Mouse (Mus musculus): ENCODE data around the gene Slc27a1.

DNA sequence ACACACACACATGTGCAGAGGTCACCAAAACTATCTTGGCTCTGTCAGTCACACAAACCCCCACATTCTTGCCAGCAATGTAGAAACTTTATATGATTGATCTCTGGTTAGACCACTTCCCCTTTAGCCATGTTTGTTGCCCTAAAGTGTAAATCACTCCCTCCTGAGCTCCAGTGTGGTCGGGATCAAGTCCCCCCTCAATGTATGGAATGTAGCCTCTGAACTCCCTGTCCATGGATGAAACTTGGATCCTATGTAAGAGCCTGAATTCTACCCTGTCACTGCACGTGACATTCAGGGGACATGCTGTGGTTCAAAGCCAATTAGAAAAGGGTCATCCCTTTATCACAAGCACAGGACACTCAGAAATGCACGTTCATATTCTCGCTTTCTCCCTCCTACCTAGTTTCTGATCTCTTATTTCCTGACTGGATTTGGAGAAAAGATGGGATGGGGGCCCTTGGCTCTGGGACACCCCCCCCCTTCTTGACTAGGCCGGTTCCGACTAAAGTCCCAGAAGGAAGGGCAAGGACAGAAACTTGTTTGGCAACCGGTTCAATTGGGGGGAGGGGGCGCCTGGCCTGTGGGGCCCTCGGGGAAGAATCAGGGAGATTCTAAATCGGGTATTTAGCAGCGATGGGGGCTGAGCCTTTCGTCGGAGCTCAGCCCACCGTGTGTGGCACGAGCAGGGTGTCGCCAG, 59.9 kb downstream of the Slc27a1 start:
- TF ChIP-seq EP300 (IDR thresholded peaks at IDR 0.05) = 0 out of 2 replicates have a peak, but pooled peaks have one; percentile 1
- TF ChIP-seq CTCF (IDR thresholded peaks at IDR 0.05) = no peak
